Mouse (Mus musculus) monocyte, adult 5-6 weeks (primary cell): ENCODE measurements around the gene Rnd3. TPM values are rescaled to one million over a fixed set of nuclear protein-coding genes. Genes with fewer than 3 reads are reported as not detected.
A peak's percentile ranks its signal among the peaks of the same experiment; 100 is the strongest.

ENCODE experiments used
- ATAC-seq: fragments of 153-309, 156-312 bp; replicated peaks from 2 replicates; pipeline ENCODE4 v1.8.0; 2017; ENCODE audit warnings: mild to moderate bottlenecking; ENCODE audit not compliant: low TSS enrichment, insufficient number of reproducible peaks, severe bottlenecking, poor library complexity, low FRiP score
- total RNA-seq: library from RNA; stranded (forward); fragments of 200-1000, 200-491, 200-594 nt; gene quantifications from 3 replicates; pipeline ENCODE4 v1.2.3, GENCODE M21; 2017

The Rnd3 gene
- 6.2 to 29.4 TPM (median 22.7 TPM) in 3 replicates for total RNA-seq

- peak; percentile 80 for ATAC-seq
Observed at GRCm38 (mm10) chr2:51148975-51149374, at the start of gene Rnd3. Gene Rnd3 (minus strand): TSS chr2:51149111.

- ATAC-seq, result no peak
Observed at GRCm38 (mm10) chr2:51192319-51192718, 43.4 kb upstream of the Rnd3 start.

DNA sequence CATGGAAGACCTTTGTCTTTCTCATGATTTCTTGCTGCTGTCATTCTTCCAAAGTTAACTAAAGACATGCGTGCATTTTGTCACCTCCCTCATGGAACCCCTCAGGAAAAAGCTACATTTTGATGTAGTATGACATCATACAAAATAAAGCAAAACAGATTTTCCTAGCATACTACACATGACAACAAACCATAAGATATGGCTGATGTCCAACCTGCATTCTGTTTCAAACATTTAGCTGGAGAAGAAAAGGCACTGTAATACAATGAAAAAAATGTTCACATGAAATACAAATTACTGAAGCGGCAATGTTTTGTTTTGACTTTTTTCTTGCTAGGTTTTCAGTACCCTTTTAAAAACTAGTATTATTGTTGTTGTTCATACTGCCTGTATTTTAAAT lies 36.9 kb upstream of the Rnd3 start:
- ATAC-seq, result no peak

- no peak for ATAC-seq
Observed at GRCm38 (mm10) chr2:51182990-51183389, 34.1 kb upstream of the Rnd3 start.

- ATAC-seq, result no peak
Observed at GRCm38 (mm10) chr2:51181376-51181775, 32.5 kb upstream of the Rnd3 start.

GRCm38 (mm10) chr2:51179096-51179495 lies 30.2 kb upstream of the Rnd3 start:
- no peak for ATAC-seq

- no peak for ATAC-seq
Observed at GRCm38 (mm10) chr2:51177615-51178014, 28.7 kb upstream of the Rnd3 start.

GRCm38 (mm10) chr2:51175276-51175675 lies 26.4 kb upstream of the Rnd3 start:
- no peak for ATAC-seq

- no peak for ATAC-seq
Observed at GRCm38 (mm10) chr2:51161110-51161509, 12.2 kb upstream of the Rnd3 start.

- no peak for ATAC-seq
Observed at GRCm38 (mm10) chr2:51148454-51148853, 457 bp downstream of the Rnd3 start.

GRCm38 (mm10) chr2:51148065-51148407 lies 875 bp downstream of the Rnd3 start:
- no peak for ATAC-seq

GRCm38 (mm10) chr2:51147318-51148064 lies 1.4 kb downstream of the Rnd3 start:
- ATAC-seq, result peak; percentile 56

- peak; percentile 22; the same call in 1 of the 2 replicates for ATAC-seq
Observed at GRCm38 (mm10) chr2:51146871-51147317, 2.0 kb downstream of the Rnd3 start.

- ATAC-seq, result no peak
Observed at GRCm38 (mm10) chr2:51145838-51146470, 3.0 kb downstream of the Rnd3 start.

GRCm38 (mm10) chr2:51144380-51145120 lies 4.4 kb downstream of the Rnd3 start:
- ATAC-seq, result no peak

DNA sequence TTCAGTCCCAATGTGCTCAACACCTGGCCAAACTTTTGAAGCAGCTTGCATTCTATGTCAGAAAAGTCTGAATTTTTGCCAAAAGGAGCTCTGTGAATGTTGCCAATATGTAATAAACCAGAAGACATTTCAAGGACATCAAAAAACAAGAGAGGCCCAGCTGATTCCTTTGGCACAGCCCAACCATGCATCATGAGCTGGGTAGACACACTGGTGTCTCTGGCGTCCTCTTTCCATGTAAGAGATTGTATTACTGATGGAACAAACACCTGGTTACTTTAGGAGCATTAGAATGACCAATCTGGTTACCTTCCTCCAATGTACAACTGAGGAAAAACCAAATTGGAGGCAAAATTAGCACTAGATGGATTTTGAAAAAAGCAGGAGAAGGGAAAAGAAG lies 6.5 kb downstream of the Rnd3 start:
- no peak for ATAC-seq

GRCm38 (mm10) chr2:51141345-51141744 lies 7.6 kb downstream of the Rnd3 start:
- ATAC-seq, result no peak

GRCm38 (mm10) chr2:51140486-51140885 lies 8.4 kb downstream of the Rnd3 start:
- no peak for ATAC-seq

- no peak for ATAC-seq
Observed at GRCm38 (mm10) chr2:51139912-51140446, 8.9 kb downstream of the Rnd3 start.
